Mouse (Mus musculus): Measurements from ENCODE around the gene Znrf4. TPM values are rescaled to one million over a fixed set of nuclear protein-coding genes. Genes with fewer than 3 reads are reported as not detected.
A peak's percentile ranks its signal among the peaks of the same experiment; 100 is the strongest.
"Not testable (repeated sequence)": the region's sequence is repeated elsewhere in the genome, so short reads cannot be mapped to it uniquely, and the experiment has no call there.

Gene Znrf4
- polyA plus RNA-seq, 2 experiments = not detected

DNA sequence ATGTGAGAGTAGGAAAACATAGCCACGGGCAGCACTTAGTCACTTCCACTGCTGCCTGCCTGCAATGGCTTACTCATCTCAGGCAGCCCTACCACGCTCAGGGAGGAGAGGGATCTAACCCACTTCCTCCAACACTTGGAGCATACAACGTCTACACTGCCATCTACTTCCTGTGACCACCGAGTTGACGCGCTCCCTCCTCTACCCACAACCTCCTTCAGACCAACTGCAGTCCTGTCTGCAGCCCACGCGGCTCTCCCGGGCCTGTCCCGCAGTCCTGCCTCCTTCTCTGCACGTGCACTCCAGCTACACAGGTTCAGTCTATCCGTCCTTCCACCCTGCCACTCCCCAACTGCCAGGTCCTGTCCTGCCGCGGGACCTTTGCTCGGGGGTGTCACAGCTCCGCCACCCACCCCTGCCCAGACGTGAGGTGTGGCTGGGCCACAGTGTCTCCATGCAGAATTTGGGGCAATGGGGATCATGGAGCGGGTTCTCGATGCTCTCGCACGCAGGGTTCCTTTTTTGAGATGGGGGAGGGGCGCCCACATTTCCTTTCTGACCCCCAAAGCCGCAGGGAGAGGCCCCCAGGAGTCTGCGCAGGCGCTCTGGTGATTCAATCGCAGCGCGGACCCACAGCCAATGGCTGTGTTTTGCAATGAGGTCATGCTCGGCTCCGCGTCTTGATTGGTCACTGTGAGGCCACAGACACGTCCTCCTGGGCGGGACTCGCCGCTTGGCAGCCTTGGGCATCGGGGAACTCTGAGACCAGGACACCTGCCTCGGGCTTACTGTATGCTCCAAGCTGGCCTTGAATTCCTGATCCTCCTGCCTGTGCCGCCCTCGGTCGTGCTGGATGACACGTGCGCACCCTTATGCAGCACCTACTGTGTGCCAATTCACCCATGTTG, 4.8 kb downstream of the Znrf4 start:
- DNase-seq (ENCODE audit: low spot score) (peak; percentile 99), ATAC-seq (ENCODE audit: low FRiP score, low read depth) (peak; percentile 98)
- no peaks in the 10 kb centered on the region for H3K36me3 ChIP-seq (ENCODE audit: control insufficient read depth, insufficient read depth, low read length)
- WGBS = under 1% methylated on average over 41 of the region's 42 CpGs
- peak overlapping the region; percentile 92 for H3K27ac ChIP-seq (replicated peaks; ENCODE audit: low read depth, low read length)
- TF ChIP-seq POLR2A (IDR thresholded peaks at IDR 0.05; ENCODE audit: borderline replicate concordance, extremely low read depth, insufficient read depth, insufficient read length) = peak; percentile 57; the same call in 1 of the 2 replicates
- peaks cover 4% of the 10 kb centered on the region; the same call in 1 of the 2 replicates for H3K9me3 ChIP-seq (ENCODE audit: control insufficient read depth, low read length)
- peaks cover 36% of the 10 kb centered on the region for H3K27me3 ChIP-seq (ENCODE audit: control insufficient read depth, insufficient read depth, low read length)
- H3K4me3 ChIP-seq (replicated peaks; ENCODE audit: low read length) = peak overlapping the region; percentile 64
- H3K4me2 ChIP-seq (replicated peaks; ENCODE audit: low read depth, low read length, severe bottlenecking) = peak overlapping the region; percentile 100
- 0 out of 2 replicates have a peak, but pooled peaks cover 4% of the 10 kb centered on the region for H3K4me1 ChIP-seq (ENCODE audit: control insufficient read depth, insufficient read depth, low read length)
- H3K9ac ChIP-seq (ENCODE audit: low read depth, low read length, severe bottlenecking) = peak overlapping the region; percentile 75

DNA sequence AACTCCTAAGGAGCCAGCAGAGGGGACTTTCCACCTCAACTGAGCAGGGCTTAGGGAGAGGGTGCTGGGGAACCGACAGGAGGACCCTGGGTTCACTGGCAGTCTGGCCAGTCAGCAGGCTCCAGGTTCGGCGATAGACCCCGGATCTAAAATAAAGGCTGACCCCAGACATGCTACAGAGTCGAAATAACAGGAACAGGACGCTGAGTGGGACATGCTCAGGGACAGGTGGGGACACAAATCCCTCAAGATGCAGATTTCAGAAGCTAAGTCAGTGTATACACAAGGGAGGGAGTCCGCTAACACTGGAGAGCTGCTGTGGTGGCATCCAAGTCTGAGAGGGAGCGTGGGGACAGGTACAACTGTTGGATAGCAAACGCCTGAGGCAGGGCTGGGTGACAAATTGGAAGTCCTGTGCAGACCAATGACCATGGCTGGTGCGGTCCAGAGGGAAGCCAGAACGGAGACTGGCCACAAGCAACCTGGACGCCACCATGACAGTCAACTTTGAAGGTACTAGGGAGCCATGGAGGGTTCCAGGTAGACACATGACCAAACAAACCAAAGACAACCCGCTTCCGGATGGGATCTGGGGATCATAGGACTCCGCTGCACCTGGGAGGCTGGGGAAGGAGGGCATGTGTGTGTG, 5.7 kb downstream of the Znrf4 start:
- peaks cover 4% of the 10 kb centered on the region; the same call in 1 of the 2 replicates for H3K9me3 ChIP-seq (ENCODE audit: control insufficient read depth, low read length)
- H3K27ac ChIP-seq (replicated peaks; ENCODE audit: low read depth, low read length) = peak overlapping the region; percentile 92

DNA sequence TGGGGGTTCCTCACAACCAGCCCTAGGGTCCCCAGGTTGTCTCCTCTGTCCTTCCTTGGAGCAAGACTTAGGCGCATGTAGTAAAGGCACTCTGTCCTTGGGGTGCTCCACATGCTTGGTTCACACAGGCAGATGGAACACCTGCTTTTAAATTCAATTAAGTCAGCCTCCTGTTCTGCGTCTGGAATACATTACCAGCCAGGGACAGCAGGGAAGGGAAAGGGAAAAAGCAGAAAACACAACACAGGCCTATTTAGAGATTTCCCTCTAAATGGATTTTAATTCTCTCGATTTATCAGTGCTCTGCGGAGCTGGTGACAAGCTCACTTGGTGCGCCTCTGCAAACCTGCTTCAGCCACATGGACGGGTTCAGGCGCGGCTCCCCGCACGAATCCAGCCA, 6.8 kb downstream of the Znrf4 start:
- ATAC-seq (ENCODE audit: low FRiP score, low read depth) = no peak
- H3K4me3 ChIP-seq (replicated peaks; ENCODE audit: low read length) = no peak overlapping the region
- no peak for TF ChIP-seq POLR2A (IDR thresholded peaks at IDR 0.05; ENCODE audit: borderline replicate concordance, extremely low read depth, insufficient read depth, insufficient read length)
- DNase-seq (ENCODE audit: low spot score) = no peak
- no peak overlapping the region for H3K4me2 ChIP-seq (replicated peaks; ENCODE audit: low read depth, low read length, severe bottlenecking)
- H3K36me3 ChIP-seq (ENCODE audit: control insufficient read depth, insufficient read depth, low read length) = no peaks in the 10 kb centered on the region
- 0 out of 2 replicates have a peak, but pooled peaks cover 4% of the 10 kb centered on the region for H3K4me1 ChIP-seq (ENCODE audit: control insufficient read depth, insufficient read depth, low read length)
- no peak overlapping the region for H3K9ac ChIP-seq (ENCODE audit: low read depth, low read length, severe bottlenecking)
- peaks cover 4% of the 10 kb centered on the region; the same call in 1 of the 2 replicates for H3K9me3 ChIP-seq (ENCODE audit: control insufficient read depth, low read length)
- peaks cover 16% of the 10 kb centered on the region for H3K27me3 ChIP-seq (ENCODE audit: control insufficient read depth, insufficient read depth, low read length)
- 63% methylated on average over 10 of the region's 10 CpGs for WGBS
- no peak overlapping the region for H3K27ac ChIP-seq (replicated peaks; ENCODE audit: low read depth, low read length)

More for the DNA sequence above, 5.7 kb downstream of the Znrf4 start:
- ATAC-seq (ENCODE audit: low FRiP score, low read depth) (no peak), DNase-seq (ENCODE audit: low spot score) (no peak)
- Histone ChIP-seq H3K4me3 (replicated peaks; ENCODE audit: low read length) (peak overlapping the region; percentile 64), H3K36me3 (ENCODE audit: control insufficient read depth, insufficient read depth, low read length) (no peaks in the 10 kb centered on the region), H3K27me3 (ENCODE audit: control insufficient read depth, insufficient read depth, low read length) (peaks cover 27% of the 10 kb centered on the region), H3K4me2 (replicated peaks; ENCODE audit: low read depth, low read length, severe bottlenecking) (peak overlapping the region; percentile 100), H3K4me1 (ENCODE audit: control insufficient read depth, insufficient read depth, low read length) (0 out of 2 replicates have a peak, but pooled peaks cover 4% of the 10 kb centered on the region), H3K9ac (ENCODE audit: low read depth, low read length, severe bottlenecking) (peak overlapping the region; percentile 75)
- TF ChIP-seq POLR2A (IDR thresholded peaks at IDR 0.05; ENCODE audit: borderline replicate concordance, extremely low read depth, insufficient read depth, insufficient read length) = no peak
- 61% methylated on average over 15 of the region's 15 CpGs for WGBS

- ATAC-seq (ENCODE audit: low FRiP score, low read depth) = no peak
Observed at GRCm38 (mm10) chr17:56502526-56502925, 9.7 kb downstream of the Znrf4 start.

GRCm38 (mm10) chr17:56501635-56502400, 10.4 kb downstream of the Znrf4 start:
- H3K36me3 ChIP-seq (ENCODE audit: control insufficient read depth, insufficient read depth, low read length); H3K9ac ChIP-seq (ENCODE audit: low read depth, low read length, severe bottlenecking); H3K4me3 ChIP-seq (replicated peaks; ENCODE audit: low read length); ATAC-seq (ENCODE audit: low FRiP score, low read depth); H3K9me3 ChIP-seq (ENCODE audit: control insufficient read depth, low read length); H3K27me3 ChIP-seq (ENCODE audit: control insufficient read depth, insufficient read depth, low read length); H3K4me2 ChIP-seq (replicated peaks; ENCODE audit: low read depth, low read length, severe bottlenecking); H3K4me1 ChIP-seq (ENCODE audit: control insufficient read depth, insufficient read depth, low read length); H3K27ac ChIP-seq (replicated peaks; ENCODE audit: low read depth, low read length); DNase-seq (ENCODE audit: low spot score): not testable (repeated sequence)
- 54% methylated on average over 2 of the region's 2 CpGs for WGBS

More at GRCm38 (mm10) chr17:56502526-56502925, 9.7 kb downstream of the Znrf4 start:
- no peak overlapping the region for H3K4me2 ChIP-seq (replicated peaks; ENCODE audit: low read depth, low read length, severe bottlenecking)
- no peak overlapping the region for H3K9ac ChIP-seq (ENCODE audit: low read depth, low read length, severe bottlenecking)
- 43% methylated on average over 9 of the region's 9 CpGs for WGBS
- H3K36me3 ChIP-seq (ENCODE audit: control insufficient read depth, insufficient read depth, low read length) = no peaks in the 10 kb centered on the region
- 0 out of 2 replicates have a peak, but pooled peaks cover 4% of the 10 kb centered on the region for H3K4me1 ChIP-seq (ENCODE audit: control insufficient read depth, insufficient read depth, low read length)
- H3K27me3 ChIP-seq (ENCODE audit: control insufficient read depth, insufficient read depth, low read length) = no peaks in the 10 kb centered on the region; the same call in 1 of the 2 replicates
- no peak overlapping the region for H3K4me3 ChIP-seq (replicated peaks; ENCODE audit: low read length)
- DNase-seq (ENCODE audit: low spot score) = no peak
- H3K9me3 ChIP-seq (ENCODE audit: control insufficient read depth, low read length) = peaks cover 4% of the 10 kb centered on the region; the same call in 1 of the 2 replicates
- no peak overlapping the region for H3K27ac ChIP-seq (replicated peaks; ENCODE audit: low read depth, low read length)
- no peak for TF ChIP-seq POLR2A (IDR thresholded peaks at IDR 0.05; ENCODE audit: borderline replicate concordance, extremely low read depth, insufficient read depth, insufficient read length)
